Mouse (Mus musculus) gastrocnemius, postnatal 4 days (tissue): ENCODE results near the gene Atp23. TPM values are rescaled to one million over a fixed set of nuclear protein-coding genes. Genes with fewer than 3 reads are reported as not detected.

Experiments
- DNase-seq, 2 experiments: peaks; one replicate each; pipeline ENCODE4 v3.0.0; 2021 to 2022; ENCODE audit warnings: low spot score in 2 of 2, mixed read lengths in 2 of 2
- total RNA-seq, 2 experiments: library from RNA; stranded (reverse); gene quantifications; 2 replicates each; pipeline ENCODE4 v1.2.3; 2021

Atp23 gene
- total RNA-seq, 2 experiments from 2014 or later = 4.3 to 5.4 TPM

DNA sequence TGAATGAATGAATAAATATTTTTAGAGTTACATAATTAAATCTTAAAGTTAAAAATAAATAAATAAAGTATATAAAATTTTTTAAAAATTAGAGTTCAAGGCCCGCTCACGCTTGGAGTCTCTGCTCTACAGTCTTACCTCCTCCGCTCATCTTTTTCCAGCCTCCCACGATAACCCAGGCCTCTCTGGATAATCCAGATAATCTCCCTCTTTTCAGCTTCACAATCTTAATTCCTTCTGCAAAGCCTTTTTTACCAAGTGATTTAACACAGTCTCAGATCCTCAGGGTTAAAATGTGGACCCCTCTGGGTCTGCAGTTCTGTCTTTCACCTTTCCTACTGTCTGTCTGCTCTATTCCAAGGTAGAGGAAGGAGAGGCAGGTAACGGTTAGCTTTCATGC lies 13.1 kb upstream of the Atp23 start:
- no peak for DNase-seq

DNA sequence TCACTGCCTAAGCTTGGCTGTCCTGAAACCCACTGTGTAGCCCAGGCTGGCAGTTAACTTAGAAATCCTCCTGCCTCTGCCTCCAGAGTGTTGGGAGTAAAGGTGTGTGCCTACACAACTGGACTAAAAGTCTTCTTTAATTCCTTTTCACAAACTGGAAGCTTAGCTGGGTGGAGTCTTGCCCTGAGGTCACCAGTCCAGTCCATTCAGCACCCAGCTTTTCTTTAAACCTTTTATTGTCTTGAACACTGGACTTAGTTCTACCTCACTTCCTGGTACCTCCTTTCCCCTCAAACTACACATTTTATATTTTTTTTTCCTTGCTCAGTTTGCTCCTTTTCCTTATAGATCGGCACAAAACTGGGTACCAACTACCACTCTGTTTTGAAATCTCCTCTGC lies 10.3 kb upstream of the Atp23 start:
- no peak for DNase-seq

- no peak for DNase-seq
These were observed 5.7 kb upstream of the Atp23 start for GRCm38 (mm10) chr10:126906811-126907210.

DNA sequence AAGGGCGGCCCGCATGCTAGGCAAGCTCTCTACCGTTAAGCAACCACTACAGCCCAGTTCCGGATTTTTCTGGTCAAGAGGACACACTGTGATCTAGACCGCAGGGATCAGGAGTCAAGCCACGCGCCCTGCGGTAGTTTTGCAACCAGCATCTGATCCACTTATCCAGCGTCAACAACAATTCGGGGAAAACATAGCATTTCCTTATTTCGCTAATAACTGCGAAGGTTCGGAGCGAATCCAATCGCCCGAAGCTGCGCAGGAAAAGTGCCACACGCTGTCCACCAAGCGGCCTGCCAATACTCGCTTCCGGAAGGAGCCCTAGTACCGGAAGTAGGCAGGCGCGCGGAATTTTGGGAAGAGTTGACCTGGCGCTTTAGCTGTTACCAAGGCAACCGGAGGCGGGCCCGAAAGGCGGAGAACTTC lies 4.5 kb upstream of the Atp23 start:
- peak; percentile 85 to 93 for DNase-seq

DNA sequence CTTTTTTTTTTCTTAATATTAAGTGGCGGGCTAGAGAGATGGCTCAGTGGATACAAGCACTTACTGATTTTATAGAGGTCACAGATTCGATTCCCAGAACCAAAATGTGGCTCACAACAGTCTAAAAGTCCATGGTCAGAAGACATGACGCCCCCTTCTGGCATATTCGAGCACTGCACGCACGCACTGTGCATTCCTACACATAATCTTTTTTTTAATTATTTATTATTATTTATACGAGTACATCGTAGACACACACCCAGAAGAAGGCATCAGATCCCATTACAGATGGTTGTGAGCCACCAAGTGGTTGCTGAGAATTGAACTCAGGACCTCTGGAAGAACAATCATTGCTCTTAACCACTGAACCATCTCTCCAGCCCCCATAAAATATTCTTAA lies 3.9 kb upstream of the Atp23 start:
- DNase-seq = no peak

GRCm38 (mm10) chr10:126904221-126904620 lies 3.1 kb upstream of the Atp23 start:
- no peak for DNase-seq

DNA sequence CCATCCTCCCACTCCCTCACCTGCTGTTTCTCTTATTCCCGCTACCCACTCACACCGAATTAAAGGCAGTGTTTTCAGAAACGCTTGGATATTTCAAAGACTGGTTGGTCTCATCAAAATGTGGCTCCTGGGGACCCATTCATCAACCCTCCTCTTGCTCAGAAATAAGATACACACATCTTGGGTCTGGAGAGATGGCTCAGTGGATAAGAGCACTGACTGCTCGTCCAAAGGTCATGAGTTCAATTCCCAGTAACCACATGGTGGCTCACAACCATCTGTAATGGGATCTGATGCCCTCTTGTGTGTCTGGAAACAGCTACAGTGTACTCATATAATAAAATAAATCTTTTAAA lies 311 bp upstream of the Atp23 start:
- no peak for DNase-seq

GRCm38 (mm10) chr10:126895891-126896290 lies 5.3 kb downstream of the Atp23 start:
- no peak for DNase-seq

DNA sequence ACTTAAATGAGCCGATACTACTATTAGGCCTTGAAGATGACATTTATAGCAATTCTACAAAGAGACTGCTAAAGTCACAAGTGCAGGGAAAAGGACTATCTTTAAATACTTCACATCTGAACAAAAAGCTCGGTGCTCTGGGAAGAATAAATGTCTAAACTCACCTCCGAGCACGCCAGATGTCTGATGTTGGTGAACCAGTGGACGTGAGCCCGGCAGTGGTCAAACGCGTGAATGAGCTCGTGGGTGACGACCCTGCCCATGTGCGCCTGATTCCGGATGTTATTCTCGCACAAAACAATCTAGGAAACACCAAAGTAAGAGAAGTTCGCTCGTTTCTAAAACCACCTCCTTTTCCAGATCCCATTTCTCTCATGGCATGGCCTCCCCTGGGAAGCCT lies 7.1 kb downstream of the Atp23 start:
- no peak for DNase-seq

- DNase-seq = no peak
These were observed 8.0 kb downstream of the Atp23 start for GRCm38 (mm10) chr10:126893145-126893544.

GRCm38 (mm10) chr10:126873755-126874154 lies 27.4 kb downstream of the Atp23 start:
- no peak for DNase-seq

DNA sequence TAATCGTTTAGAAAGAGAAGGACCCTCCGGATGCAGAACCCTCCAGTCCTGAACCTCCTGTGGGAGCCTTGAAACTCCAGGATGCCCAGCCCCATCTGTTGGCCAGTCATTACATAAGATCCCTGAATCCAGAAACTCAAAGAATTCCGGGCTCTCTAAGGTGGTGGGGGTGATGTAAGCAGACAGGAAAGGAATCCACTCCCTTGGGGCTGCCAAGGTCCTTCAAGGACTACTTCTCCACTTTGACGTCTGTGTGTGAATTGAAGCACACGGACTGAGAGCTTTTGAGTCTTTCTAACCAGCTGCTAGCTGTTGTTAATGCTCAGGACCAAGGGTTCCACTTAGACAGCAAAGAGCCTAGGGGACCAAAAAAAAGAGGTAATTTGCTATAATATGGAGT lies 28.9 kb downstream of the Atp23 start:
- no peak for DNase-seq

DNA sequence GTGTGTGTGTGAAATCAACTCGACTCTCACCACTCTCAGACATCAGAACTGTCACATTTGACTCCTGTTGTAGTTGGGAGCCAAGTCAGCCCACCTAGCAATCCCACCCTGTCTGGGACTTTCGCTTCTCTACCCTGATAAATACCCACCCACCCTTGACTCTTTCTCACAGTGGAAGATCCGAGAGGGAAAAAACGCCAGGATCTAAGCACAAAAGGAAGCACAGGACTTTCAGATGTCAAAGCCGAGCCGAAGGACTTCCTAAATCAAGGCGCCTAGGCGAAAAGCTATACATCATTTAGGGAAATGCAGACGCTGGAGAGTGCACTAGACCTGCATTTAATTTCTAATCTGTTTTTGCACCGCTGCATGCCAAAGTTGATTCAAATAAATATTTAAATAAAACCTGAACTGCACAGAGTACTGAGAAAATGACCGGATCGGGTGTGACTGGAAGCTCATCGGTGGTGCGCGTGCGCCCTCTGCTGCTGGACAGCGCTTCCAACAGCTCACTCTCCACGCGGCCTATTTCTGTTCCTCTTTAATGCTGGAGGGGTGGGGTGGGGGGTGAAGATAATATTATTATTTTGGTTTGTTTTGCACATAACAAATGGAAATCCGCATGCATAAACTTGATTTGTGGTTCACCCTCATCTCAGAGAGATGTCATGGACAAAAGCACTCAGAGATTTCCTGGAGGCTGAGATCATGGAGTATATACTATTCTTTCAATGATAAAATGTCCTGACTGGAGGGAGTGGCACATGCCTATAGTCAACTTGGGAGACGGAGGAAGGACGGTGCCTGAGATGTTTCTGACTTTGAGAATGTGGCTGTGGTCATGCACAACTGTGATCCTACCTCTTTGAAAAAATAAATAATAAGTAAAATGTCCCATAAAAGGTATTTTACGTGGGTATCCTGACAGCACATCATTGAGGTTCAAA lies 31.5 kb downstream of the Atp23 start:
- DNase-seq = peak; percentile 48 to 71

DNA sequence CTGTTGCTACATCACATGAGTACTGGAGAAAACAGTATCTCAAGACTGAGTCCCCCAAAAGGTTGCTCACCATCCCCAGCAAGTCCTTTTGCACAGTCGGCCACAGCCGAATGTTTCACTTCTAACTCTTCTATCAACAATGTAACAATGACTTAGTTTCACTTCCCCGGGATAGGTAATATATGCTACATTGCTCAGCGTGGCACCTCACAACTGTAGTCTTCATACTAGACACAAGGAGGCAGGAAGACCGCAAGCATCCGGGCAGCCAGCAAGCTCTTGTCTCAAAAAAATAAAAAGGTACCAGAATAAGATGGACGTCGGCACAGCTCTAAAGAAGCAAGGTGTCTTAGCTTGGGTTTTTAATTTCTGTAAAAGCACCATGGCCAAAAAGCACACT lies 35.9 kb downstream of the Atp23 start:
- no peak for DNase-seq

- DNase-seq = no peak
These were observed 39.0 kb downstream of the Atp23 start for GRCm38 (mm10) chr10:126862193-126862592.

DNA sequence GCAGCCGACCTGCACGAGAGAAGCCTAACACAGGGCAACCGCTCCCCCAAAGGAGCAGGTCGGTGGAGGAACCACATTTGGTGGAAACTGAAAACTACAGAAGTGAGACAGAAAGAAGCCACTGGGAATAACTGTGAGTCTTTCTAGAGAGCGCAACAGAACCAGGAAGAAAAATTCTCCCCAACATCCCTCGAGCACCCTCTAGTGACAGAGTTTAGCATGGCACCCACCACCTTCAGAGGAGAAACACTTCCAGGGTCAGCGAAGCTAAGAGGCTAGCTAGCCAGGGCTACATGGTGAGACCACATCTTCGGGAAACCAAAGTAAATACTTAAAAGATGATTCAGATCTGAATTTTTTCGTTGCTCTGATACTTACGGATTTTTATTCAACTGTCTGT lies 47.9 kb downstream of the Atp23 start:
- DNase-seq = no peak

- no peak for DNase-seq
These were observed 55.7 kb downstream of the Atp23 start for GRCm38 (mm10) chr10:126845309-126845911.

GRCm38 (mm10) chr10:126844689-126845088 lies 56.5 kb downstream of the Atp23 start:
- peak; percentile 31 to 54 for DNase-seq

GRCm38 (mm10) chr10:126840266-126840665 lies 60.9 kb downstream of the Atp23 start:
- DNase-seq = no peak

- DNase-seq = no peak
These were observed 68.1 kb downstream of the Atp23 start for GRCm38 (mm10) chr10:126833006-126833405.

DNA sequence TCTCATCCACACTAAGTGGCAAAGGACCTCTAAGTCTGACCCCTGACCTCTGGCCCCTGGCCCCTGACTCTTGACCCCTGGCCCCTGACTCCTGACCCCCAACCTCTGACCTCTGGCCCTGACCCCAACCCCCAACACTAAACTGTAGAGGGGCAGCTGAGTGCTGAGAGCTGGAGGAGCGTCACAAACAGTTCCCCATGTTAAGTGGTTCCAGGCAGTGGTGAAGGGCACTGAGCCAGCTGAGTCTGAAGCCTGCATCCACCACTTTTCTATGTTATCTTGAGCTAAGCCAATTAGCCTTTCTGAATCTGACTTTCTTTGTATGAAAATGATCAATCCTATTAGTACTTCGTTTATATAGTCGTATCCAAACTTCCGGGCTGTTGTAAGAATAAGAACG lies 69.8 kb downstream of the Atp23 start:
- no peak for DNase-seq

GRCm38 (mm10) chr10:126828618-126829017 lies 72.5 kb downstream of the Atp23 start:
- no peak for DNase-seq
